Mouse (Mus musculus) liver, embryonic 14.5 days (tissue): ENCODE results near the gene Nfasc.

Source experiments
- CTCF ChIP-seq: IDR thresholded peaks from 2 replicates; pipeline ENCODE4 v1.5.1; 2016; ENCODE audit warnings: antibody characterized with exemption, low read depth, control low read depth
- EP300 ChIP-seq: IDR thresholded peaks from 2 replicates; pipeline ENCODE4 v1.6.1; 2016; ENCODE audit warnings: antibody characterized with exemption, low read depth

DNA sequence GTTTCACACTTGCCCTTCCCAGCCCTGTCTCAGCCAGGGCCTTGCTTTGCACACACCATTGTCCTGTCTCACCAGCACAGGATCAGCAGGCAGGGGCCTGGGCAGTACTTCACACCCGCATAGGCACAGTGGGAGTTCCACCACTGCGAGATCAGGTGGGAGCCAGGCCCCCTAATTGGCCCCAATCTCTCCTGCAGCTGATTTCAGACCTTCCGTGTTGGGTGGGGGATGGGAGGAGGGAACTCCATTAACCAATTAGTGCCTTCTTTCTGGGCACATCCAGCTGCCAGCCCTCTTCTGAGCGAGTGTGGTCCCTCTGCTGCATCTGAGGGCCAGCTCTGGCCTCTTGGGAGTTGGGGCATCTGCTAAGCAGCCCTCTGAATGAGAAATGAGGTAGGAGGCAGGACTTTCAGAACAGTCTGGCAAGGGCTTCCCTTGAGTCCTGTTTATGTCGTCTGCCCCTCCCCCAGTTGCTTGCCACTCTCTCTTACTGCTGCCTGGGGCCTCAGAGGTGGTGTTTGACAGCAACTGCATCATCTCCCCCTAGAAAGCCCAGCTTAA is 210.9 kb downstream of the Nfasc start:
- TF ChIP-seq CTCF (no peak), EP300 (no peak)
